Mouse (Mus musculus) kidney, postnatal 36 days (tissue): ENCODE results near the gene Gm28635.
A peak's percentile ranks its signal among the peaks of the same experiment; 100 is the strongest.

Experiments used
- DNase-seq, 2 experiments: peaks; one replicate each; pipeline ENCODE4 v3.0.0; 2021 to 2022; ENCODE audit warnings: mixed read lengths in 2 of 2

Gene Gm28635

DNA sequence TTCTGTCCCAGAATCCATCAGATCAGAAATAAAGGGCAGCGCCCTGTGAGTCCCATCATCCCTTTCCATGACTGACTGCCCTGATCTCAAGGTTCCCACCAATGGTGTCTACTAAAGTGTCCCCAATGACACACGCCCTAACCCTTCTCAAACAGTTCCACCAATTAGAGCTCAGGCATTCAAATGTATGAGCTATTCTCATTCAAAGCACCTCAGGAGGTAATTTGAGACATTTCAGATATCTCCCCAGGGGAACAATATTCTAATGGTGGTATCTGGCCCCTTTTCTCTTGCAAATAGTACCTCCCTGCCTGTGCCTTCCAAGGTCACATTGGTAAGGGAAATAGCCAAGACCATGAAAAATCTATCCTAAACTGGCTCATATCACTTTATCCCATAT, 98.5 kb downstream of the Gm28635 start:
- no peak for DNase-seq

DNA sequence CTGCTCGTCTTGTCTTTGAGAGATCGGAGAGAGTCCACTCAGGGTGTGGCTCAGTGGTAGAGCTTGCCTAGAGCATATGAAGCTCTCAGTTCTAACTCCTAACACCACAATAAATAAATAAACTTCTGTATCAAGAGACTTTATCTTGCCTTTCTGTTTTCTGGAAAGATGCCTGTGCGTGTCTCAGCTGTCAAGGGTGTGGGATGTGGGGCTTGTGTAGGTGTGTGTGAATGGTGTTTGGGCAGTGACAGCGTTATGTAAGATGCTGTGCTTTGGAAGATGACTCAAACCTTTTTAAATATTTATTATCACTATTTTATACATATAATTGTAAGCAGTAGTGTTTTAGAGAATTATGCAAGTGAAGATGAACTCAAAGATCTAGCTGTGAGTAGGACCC, 103.7 kb downstream of the Gm28635 start:
- DNase-seq = no peak

DNA sequence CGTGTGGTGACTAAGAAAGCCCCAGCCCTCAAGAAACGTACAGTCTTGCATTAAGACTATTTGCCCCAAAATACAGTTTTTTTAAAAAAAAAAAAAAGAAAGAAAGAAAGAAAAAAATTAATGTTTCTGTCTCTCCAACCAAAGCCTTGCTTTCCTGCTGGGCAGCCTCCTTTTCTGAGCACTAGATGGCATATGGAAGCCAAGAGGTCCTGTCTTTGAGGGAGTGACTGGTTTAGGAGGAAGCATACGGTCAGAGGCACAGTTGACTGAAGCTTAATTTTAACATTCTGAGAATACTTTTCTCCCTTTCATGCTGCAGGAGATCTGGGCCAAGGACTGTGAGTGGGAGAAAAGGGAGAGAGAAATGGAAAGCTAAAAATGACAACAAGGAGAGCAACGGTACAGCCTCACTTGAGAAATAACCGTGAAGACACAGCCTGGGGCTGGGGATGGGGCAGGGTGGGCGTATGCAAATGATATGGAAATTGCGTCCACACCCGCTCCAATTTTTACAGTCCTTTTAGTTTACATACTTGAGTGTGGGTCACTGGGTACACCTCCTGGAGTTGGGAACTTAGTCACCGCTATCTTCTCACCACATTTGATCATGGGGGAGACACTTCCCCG, 120.8 kb downstream of the Gm28635 start:
- DNase-seq = peak; percentile 2 to 5
